Mouse (Mus musculus) cortical plate, adult 2 months (tissue): Measurements from ENCODE around the gene Aqp5.

ENCODE experiments used
- CTCF ChIP-seq: fragments of 200-500 bp; IDR thresholded peaks from 2 replicates; pipeline ENCODE4 v1.5.1; 2011; ENCODE audit warnings: mild to moderate bottlenecking, control low read depth, low read length; ENCODE audit not compliant: insufficient read depth; ENCODE audit errors: extremely low read depth
- POLR2A ChIP-seq: fragments of 200-500 bp; IDR thresholded peaks from 2 replicates; pipeline ENCODE4 v1.6.1; 2011; ENCODE audit warnings: mild to moderate bottlenecking, low read length, control low read depth; ENCODE audit not compliant: insufficient read depth; ENCODE audit errors: extremely low read depth

DNA sequence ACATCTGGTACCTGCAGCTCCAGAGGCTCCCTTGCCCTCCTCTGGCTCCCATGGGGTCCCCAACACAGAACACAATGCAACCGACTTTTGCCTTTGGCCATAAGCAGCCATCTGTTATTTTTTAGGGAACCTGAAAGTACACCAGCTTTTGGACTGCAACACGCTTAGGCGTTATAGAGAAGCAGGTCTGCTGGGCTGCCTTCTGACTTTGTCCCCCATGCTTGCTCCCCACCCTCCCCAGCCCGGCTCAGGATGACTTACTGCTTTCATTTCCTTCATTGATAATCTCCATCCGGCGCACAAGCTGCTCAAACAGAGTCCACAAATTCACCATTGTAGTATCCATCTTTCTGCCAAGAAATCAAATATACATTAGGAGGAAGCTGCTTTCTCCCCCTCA is 52.0 kb downstream of the Aqp5 start:
- TF ChIP-seq POLR2A, result no peak
- TF ChIP-seq CTCF, result no peak
